14 mouse cellular contexts compared by ENCODE assay signal in the genomic region with DNA sequence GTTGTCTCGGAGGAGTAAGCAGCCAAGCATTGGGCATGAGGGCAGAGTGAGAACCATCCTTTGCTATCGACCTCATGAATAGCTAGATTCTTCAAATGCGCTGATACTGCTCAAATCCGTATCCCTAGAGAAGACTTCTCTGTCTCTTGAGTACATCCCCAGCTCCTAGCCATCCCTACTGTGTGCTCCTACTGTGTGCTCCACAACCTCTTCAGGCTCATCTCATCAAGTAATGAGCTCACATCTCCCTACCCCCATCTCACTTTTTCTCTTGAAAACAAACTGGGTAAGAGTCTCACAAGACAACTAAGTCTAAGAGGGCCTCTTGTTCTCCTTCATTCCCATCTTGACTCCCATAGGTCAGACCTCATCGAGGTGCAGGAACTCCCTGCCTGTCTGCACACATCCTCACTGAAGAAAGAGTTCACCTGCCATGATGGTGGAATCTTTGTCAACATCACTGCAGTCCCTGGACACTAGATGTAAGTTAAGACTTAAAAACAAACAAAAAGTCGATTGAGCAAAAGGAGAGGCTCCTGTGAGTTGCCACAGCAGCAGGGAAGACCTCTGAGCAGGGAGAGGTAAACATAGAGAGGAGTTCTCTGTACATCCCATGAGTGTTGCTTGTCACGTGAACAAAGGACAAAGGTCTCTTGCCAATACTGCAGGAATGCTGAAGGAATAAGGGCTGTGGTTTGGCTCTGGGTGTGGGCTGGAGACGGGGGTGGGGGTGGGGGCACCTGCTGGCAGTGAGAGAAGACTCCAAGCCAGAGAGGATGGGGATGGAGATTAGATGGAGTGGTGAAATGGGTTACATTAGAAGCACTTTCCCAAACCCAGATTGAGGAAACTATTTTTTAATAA.
"Had no signal": no experiment of that assay in that cellular context is flagged by ENCODE, and none has a peak within 500 bp of the region (broad histone marks: within the 10 kb centered on the region; RNA-seq: fewer than 3 reads in every experiment).

No protein-coding gene starts in this region.

- H3K4me3 ChIP-seq: limb, embryonic 13.5 days; liver, embryonic 12.5 days; lung, embryonic 15.5 days; megakaryocyte, embryonic 14.5 days; midbrain, embryonic 15.5 days; neural tube, embryonic 13.5 days had no signal

- ATAC-seq: liver, embryonic 12.5 days; midbrain, embryonic 15.5 days had no signal

- DNase-seq: kidney, adult 8-10 months; kidney, postnatal 25 days; left cerebral cortex, postnatal 4 days; lung, postnatal 14 days; right cerebral cortex, postnatal 14 days; thymus, postnatal 4 days had no signal

- H3K27me3 ChIP-seq: limb, embryonic 13.5 days; liver, embryonic 12.5 days; lung, embryonic 15.5 days; megakaryocyte, embryonic 14.5 days; neural tube, embryonic 13.5 days had no signal

- H3K27ac ChIP-seq: limb, embryonic 13.5 days; liver, embryonic 12.5 days; lung, embryonic 15.5 days; macrophage; midbrain, embryonic 15.5 days; neural tube, embryonic 13.5 days had no signal

- H3K4me1 ChIP-seq: limb, embryonic 13.5 days; lung, embryonic 15.5 days; midbrain, embryonic 15.5 days; neural tube, embryonic 13.5 days had no signal

- H3K4me2 ChIP-seq: limb, embryonic 13.5 days; liver, embryonic 12.5 days; lung, embryonic 15.5 days; midbrain, embryonic 11.5 days; midbrain, embryonic 15.5 days; neural tube, embryonic 13.5 days had no signal

- H3K9me3 ChIP-seq: limb, embryonic 13.5 days; liver, embryonic 12.5 days; lung, embryonic 15.5 days; megakaryocyte, embryonic 14.5 days; midbrain, embryonic 15.5 days; neural tube, embryonic 13.5 days had no signal

- H3K36me3 ChIP-seq: limb, embryonic 13.5 days; liver, embryonic 12.5 days; lung, embryonic 15.5 days; midbrain, embryonic 15.5 days; neural tube, embryonic 13.5 days had no signal

- H3K9ac ChIP-seq: limb, embryonic 13.5 days; liver, embryonic 12.5 days; lung, embryonic 15.5 days; midbrain, embryonic 15.5 days; neural tube, embryonic 13.5 days had no signal
